Mouse (Mus musculus) large intestine, adult 2 months (tissue): ENCODE measurements around the gene Cmss1. TPM values are rescaled to one million over a fixed set of nuclear protein-coding genes. Genes with fewer than 3 reads are reported as not detected.

Source experiments
- DNase-seq: peaks from one replicate; pipeline ENCODE4 v3.0.0-alpha.2; 2012; ENCODE audit warnings: low read depth, low spot score
- WGBS: fragments of 180-500 bp; shearing (Covaris S2); methylation state at CpG from one replicate; pipeline ENCODE4 v1.1.7; 2018; 5-methylcytosine and 5-hydroxymethylcytosine counted together
- polyA plus RNA-seq: library from polyadenylated mRNA; depleted of rRNA; stranded (reverse); fragments of >200 nt; gene quantifications from 2 replicates; pipeline ENCODE4 v1.2.3, GENCODE M21; 2012

The Cmss1 gene
- polyA plus RNA-seq, 1 experiment: 8.0 TPM

GRCm38 (mm10) chr16:57319284-57320124 lies 287.2 kb downstream of the Cmss1 start:
- DNase-seq: no peak
- 86% methylated on average over 7 of the region's 7 CpGs for WGBS

- no peak for DNase-seq
- WGBS: 77% methylated on average over 8 of the region's 8 CpGs
These were observed 288.0 kb downstream of the Cmss1 start for GRCm38 (mm10) chr16:57318637-57319125.

DNA sequence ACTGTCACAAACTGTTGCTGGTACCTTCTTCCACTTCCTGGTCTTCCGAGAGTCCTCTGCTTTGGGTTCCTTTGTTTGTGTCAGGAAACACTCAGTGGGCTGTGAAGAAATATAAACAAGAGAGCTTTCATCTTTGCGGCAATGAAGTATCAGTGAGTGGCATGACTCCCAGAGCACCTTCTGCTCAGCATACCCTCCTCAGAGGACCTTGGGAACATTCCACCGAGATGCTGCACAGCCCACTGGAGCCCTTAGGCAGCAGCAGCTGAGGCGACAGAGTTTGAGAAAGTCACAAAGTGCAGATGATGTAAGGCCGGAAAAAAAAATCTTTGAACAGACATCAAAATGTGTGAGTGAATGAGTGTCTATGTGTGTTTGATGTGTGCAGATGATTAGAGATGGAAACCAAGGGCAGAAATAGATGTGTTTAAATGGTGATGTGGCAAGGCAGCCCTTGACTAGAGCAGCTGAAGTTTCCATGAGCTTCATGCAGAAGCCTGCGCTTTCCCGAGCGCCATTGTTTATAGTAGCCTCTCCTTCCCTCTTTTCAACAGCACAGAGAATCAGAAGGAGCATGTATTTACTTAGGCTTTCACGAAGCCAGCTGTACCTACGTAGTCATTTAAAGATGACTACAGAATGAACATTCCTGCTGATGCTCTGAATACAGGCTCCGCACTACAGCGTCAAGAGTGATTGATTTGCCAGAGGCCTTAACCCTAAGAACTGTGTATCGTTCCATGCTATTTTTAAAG lies 288.6 kb downstream of the Cmss1 start:
- WGBS: 65% methylated on average over 13 of the region's 13 CpGs
- no peak for DNase-seq

GRCm38 (mm10) chr16:57317127-57317526 lies 289.5 kb downstream of the Cmss1 start:
- 73% methylated on average over 4 of the region's 4 CpGs for WGBS
- DNase-seq: no peak

DNA sequence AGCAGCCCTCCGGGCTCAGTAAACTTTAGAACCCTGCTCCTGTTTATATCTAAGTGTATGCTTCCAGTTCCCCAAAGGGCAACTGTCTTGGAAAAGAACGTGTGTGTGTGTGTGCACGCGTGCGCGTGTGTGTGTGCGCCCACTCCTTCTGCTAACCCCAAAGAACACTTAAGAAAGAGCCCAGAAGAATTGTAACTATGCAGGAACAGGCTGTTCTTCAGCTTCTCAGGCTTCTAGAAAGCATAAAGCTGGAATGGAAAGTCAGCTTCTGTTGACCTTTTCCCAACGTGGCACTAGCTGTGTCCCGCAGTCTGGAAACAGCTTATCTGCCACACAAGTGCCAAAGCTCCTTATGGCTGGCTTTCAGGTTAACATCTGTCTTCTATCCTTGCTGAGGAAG lies 291.6 kb downstream of the Cmss1 start:
- WGBS: 74% methylated on average over 9 of the region's 9 CpGs

GRCm38 (mm10) chr16:57314236-57314635 lies 292.4 kb downstream of the Cmss1 start:
- WGBS: 93% methylated on average over 3 of the region's 3 CpGs
- DNase-seq: no peak

More for the DNA sequence above, 291.6 kb downstream of the Cmss1 start:
- DNase-seq: no peak

DNA sequence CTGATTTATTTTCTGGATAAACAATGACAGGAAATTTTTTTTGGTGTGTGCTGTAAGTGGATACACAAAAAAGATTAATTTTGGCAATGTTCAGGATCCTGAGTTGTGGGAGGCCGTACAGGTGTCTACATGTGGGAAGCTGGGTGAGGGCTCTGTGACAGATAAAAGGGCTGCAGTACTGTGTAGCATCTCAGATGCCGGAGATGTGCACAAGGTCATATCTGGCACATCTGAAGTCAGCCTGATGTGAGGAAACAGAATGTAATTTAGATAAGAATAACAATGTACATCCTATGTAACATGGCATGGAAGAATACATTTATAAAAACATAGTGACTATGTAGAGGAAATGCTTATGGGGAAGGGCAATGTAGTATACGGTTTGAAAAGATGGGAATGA lies 293.2 kb downstream of the Cmss1 start:
- 78% methylated on average over 3 of the region's 3 CpGs for WGBS
- DNase-seq: no peak

DNA sequence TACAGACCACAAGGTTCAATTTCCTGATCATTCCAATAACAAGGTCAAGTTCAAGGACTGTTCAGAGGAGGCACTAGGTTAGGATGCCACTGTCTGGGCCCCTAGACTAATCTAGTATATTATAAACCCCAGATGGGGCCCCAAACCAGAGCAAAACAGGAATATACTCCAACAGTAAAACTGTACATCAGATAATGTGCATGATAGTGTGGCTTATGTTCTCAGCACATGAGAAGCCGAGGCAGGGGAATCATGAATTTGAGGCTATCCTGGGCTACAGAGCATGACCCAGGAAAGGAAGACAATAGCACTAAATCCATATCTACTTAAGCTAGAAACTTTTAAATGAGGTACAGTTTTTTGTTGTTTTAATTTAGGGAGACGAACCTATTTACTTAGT lies 294.5 kb downstream of the Cmss1 start:
- 88% methylated on average over 2 of the region's 2 CpGs for WGBS
- DNase-seq: no peak

- no peak for DNase-seq
- WGBS: 89% methylated on average over 6 of the region's 6 CpGs
These were observed 301.2 kb downstream of the Cmss1 start for GRCm38 (mm10) chr16:57305463-57305862.

GRCm38 (mm10) chr16:57303716-57304115 lies 302.9 kb downstream of the Cmss1 start:
- WGBS: 81% methylated on average over 19 of the region's 19 CpGs
- no peak for DNase-seq

DNA sequence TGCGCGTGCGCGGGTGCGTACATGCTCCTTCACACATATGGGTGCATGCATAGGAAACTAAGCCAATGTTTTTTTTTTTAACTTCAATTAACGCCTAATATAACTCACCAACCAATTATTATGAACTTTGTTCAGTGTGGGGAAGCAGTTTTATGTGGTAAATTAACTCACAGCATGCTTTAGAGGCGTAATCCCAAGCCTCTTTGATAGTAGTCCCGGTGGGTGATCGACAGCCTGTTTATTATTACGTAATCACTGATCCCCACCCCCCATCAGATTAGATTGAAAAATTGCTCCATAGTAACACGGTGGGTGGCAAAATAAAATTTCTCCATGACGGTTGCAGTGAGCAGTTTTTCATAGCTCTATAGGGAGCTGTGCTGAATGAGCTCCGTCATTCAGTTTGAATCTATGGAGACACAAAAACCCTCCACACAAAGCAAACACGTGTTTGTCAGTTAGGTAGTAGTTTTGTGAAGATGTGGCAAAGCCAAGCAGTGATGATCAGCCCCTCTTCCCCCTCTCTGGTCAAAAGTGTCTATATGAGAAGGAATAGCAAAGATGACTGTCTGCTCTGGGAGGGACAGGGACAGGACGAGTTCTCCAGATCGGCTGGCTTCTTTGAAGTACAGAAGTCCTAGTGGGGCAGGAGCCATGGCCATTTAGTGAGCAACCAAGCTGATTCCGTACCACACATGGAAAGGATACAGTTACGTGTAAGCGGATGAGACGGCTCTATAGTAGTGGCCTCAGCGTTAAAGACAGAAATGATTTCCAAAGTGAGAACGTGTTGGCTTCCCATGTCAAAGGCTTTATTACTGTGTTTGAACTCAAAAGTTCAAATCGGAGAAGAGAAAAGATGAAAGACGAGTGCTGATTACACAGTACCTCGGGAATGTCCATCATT lies 303.6 kb downstream of the Cmss1 start:
- 92% methylated on average over 25 of the region's 25 CpGs for WGBS
- DNase-seq: no peak

- no peak for DNase-seq
- 78% methylated on average over 9 of the region's 9 CpGs for WGBS
These were observed 305.1 kb downstream of the Cmss1 start for GRCm38 (mm10) chr16:57301512-57302115.

GRCm38 (mm10) chr16:57295216-57295934 lies 311.3 kb downstream of the Cmss1 start:
- 62% methylated on average over 10 of the region's 10 CpGs for WGBS
- DNase-seq: no peak

- no peak for DNase-seq
- 73% methylated on average over 2 of the region's 2 CpGs for WGBS
These were observed 313.9 kb downstream of the Cmss1 start, which contains the start of gene Tmem30c for GRCm38 (mm10) chr16:57292765-57293164. Tmem30c (minus strand) TSS chr16:57292865.

GRCm38 (mm10) chr16:57292296-57292695 lies 314.4 kb downstream of the Cmss1 start:
- no peak for DNase-seq
- 66% methylated on average over 4 of the region's 4 CpGs for WGBS

- 93% methylated on average over 5 of the region's 5 CpGs for WGBS
- DNase-seq: no peak
These were observed 315.0 kb downstream of the Cmss1 start for GRCm38 (mm10) chr16:57291696-57292095.

DNA sequence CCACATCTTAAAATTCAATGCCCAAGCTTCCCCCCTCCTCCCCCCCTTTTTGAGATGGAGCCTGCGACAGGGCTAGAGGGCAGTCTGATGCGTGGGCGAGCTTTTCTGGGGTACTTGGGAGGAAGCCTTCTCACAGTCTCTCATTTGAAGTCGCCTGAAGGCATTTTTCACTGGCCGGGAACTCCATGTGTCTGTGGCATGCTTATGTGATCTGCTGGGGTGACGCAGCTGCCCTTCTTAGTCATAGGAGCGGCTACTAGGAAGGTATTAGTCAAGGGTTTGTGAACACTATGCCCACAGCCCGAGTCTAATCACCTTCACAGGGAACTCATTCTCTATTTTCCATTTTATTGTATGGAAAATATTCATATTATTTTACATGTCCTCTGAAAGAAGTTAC lies 325.2 kb downstream of the Cmss1 start:
- WGBS: 84% methylated on average over 8 of the region's 8 CpGs
- no peak for DNase-seq
